Mouse (Mus musculus): ENCODE results near the gene Isca1. TPM values are rescaled to one million over a fixed set of nuclear protein-coding genes. Genes with fewer than 3 reads are reported as not detected.
"Not testable (repeated sequence)": the region's sequence is repeated elsewhere in the genome, so short reads cannot be mapped to it uniquely, and the experiment has no call there.

Gene Isca1
- total and polyA plus RNA-seq, 2 experiments from 2014 or later = 94.0 to 159 TPM

DNA sequence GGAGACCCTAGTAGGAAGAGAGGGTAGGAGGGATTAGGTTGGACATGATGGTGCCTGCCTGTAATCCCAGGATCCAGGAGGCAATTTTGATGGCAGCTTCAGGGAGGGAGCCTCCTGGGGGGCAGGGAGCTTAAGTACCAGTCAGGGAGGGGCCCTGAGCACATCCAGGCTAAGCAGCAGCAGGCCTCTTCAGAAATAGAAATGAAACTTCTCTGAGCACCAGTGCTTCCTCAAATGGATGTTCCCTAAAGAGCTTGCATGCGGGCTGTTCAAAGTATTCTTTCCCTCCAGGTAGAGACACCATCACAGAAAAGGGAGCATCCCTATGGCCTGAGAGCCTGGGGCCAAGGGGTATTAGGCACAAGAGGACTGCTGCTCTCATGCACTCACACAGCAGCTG is 28.7 kb upstream of the Isca1 start:
- Histone ChIP-seq H3K9me3 (ENCODE audit: low read length) (no peaks in the 10 kb centered on the region), H3K4me2 (ENCODE audit: low read depth, low read length, poor library complexity, severe bottlenecking) (no peak overlapping the region), H3K9ac (replicated peaks; ENCODE audit: low read length, poor library complexity, severe bottlenecking) (no peak overlapping the region), H3K27me3 (ENCODE audit: insufficient read depth, low read length) (no peaks in the 10 kb centered on the region), H3K36me3 (ENCODE audit: insufficient read depth, low read length) (peaks cover 89% of the 10 kb centered on the region), H3K4me3 (ENCODE audit: low read depth, low read length) (no peak overlapping the region), H3K4me1 (ENCODE audit: insufficient read depth, low read length) (no peaks in the 10 kb centered on the region), H3K27ac (ENCODE audit: low read depth, low read length) (no peak overlapping the region)
- TF ChIP-seq CTCF (IDR thresholded peaks at IDR 0.05) = no peak
- no peak for ATAC-seq (ENCODE audit: low FRiP score)
- no peak for DNase-seq (ENCODE audit: low spot score)
- WGBS = 95% methylated on average over 1 of the region's 1 CpGs

DNA sequence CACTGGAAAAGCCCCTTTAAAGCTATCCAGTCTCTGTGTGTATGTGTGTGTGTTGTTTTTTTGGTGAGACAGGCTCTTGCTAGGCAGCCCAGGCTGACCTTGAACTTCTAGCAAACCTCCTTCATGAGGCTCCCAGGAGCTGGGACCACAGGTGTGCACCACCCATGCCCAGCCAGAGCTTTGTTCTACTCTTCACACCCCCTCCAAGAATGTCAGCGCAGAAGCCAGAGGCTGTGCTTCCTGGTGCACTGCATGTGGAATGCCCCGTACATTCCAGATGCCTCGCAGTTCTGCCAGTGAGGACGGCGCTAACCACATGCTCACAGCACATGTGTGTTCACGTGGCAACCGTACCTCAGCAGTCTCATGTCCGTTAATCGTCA is 26.8 kb upstream of the Isca1 start:
- Histone ChIP-seq H3K36me3 (ENCODE audit: insufficient read depth, low read length) (peaks cover 86% of the 10 kb centered on the region), H3K4me2 (ENCODE audit: low read depth, low read length, poor library complexity, severe bottlenecking) (no peak overlapping the region), H3K9ac (replicated peaks; ENCODE audit: low read length, poor library complexity, severe bottlenecking) (no peak overlapping the region), H3K9me3 (ENCODE audit: low read length) (no peaks in the 10 kb centered on the region), H3K27ac (ENCODE audit: low read depth, low read length) (no peak overlapping the region), H3K4me1 (ENCODE audit: insufficient read depth, low read length) (no peaks in the 10 kb centered on the region), H3K27me3 (ENCODE audit: insufficient read depth, low read length) (no peaks in the 10 kb centered on the region), H3K4me3 (ENCODE audit: low read depth, low read length) (no peak overlapping the region)
- ATAC-seq (ENCODE audit: low FRiP score) (no peak), DNase-seq (ENCODE audit: low spot score) (no peak)
- TF ChIP-seq CTCF (IDR thresholded peaks at IDR 0.05) = no peak
- 94% methylated on average over 9 of the region's 9 CpGs for WGBS

DNA sequence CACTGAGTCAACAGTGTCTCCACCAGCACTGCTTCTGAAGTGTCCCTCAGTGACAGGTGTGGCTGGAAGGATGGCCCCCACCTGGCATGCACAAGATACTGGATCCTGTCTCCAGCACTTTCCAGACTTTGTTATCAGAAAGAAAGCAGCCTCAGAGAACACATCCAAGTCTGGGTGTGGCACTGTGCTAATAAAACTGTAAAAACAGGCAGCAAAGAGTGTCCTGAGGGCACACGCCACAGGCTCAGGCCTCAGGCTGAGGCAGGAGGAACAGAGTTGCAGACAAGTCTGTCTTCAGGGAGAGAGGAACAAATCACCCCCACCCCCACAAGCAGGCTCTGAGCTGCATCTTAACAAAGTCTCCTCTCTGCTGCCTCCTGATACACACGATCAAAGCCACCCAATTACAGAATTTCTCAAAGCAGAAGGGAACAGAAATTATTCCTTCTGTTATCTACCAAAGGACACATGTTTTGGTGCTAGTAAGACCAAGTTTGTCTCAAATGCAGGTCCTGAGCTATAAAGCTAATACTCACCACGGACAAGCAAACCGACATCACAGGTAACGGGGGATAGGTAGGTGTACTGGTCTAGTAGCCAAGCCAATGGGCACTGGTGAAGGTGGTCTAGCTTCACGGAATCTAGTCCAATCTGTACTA is 26.3 kb upstream of the Isca1 start:
- DNase-seq (ENCODE audit: low spot score) = no peak
- Histone ChIP-seq H3K4me2 (ENCODE audit: low read depth, low read length, poor library complexity, severe bottlenecking) (no peak overlapping the region), H3K36me3 (ENCODE audit: insufficient read depth, low read length) (peaks cover 87% of the 10 kb centered on the region), H3K4me1 (ENCODE audit: insufficient read depth, low read length) (no peaks in the 10 kb centered on the region), H3K4me3 (ENCODE audit: low read depth, low read length) (no peak overlapping the region), H3K27me3 (ENCODE audit: insufficient read depth, low read length) (no peaks in the 10 kb centered on the region), H3K9me3 (ENCODE audit: low read length) (no peaks in the 10 kb centered on the region), H3K9ac (replicated peaks; ENCODE audit: low read length, poor library complexity, severe bottlenecking) (no peak overlapping the region), H3K27ac (ENCODE audit: low read depth, low read length) (no peak overlapping the region)
- TF ChIP-seq CTCF (IDR thresholded peaks at IDR 0.05) = no peak
- no peak for ATAC-seq (ENCODE audit: low FRiP score)
- 97% methylated on average over 6 of the region's 6 CpGs for WGBS

DNA sequence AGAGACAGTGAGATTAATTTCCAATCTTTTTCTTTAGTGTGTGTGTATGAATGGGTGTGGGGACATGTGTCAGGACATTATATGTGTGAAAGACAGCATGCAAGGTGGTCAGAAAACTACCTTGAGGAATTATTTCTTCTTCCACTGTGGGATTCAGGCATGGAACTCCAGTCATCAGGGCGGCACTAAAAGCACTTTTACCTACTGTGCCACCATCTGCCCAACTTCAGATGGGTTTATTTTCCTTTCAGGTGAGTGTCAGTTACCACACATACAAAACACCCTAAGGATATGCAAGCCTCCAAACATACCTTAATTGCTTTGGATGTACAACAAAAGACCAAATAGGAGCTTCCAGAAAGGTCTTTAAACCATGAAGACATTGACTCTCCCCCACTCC is 25.2 kb upstream of the Isca1 start:
- no peak for ATAC-seq (ENCODE audit: low FRiP score)
- TF ChIP-seq CTCF (IDR thresholded peaks at IDR 0.05) = no peak
- no peaks in the 10 kb centered on the region for H3K27me3 ChIP-seq (ENCODE audit: insufficient read depth, low read length)
- H3K4me2 ChIP-seq (ENCODE audit: low read depth, low read length, poor library complexity, severe bottlenecking) = no peak overlapping the region
- H3K9ac ChIP-seq (replicated peaks; ENCODE audit: low read length, poor library complexity, severe bottlenecking) = no peak overlapping the region
- H3K27ac ChIP-seq (ENCODE audit: low read depth, low read length) = no peak overlapping the region
- no peaks in the 10 kb centered on the region for H3K9me3 ChIP-seq (ENCODE audit: low read length)
- H3K4me3 ChIP-seq (ENCODE audit: low read depth, low read length) = no peak overlapping the region
- 95% methylated on average over 1 of the region's 1 CpGs for WGBS
- no peaks in the 10 kb centered on the region for H3K4me1 ChIP-seq (ENCODE audit: insufficient read depth, low read length)
- H3K36me3 ChIP-seq (ENCODE audit: insufficient read depth, low read length) = peaks cover 85% of the 10 kb centered on the region
- DNase-seq (ENCODE audit: low spot score) = no peak

DNA sequence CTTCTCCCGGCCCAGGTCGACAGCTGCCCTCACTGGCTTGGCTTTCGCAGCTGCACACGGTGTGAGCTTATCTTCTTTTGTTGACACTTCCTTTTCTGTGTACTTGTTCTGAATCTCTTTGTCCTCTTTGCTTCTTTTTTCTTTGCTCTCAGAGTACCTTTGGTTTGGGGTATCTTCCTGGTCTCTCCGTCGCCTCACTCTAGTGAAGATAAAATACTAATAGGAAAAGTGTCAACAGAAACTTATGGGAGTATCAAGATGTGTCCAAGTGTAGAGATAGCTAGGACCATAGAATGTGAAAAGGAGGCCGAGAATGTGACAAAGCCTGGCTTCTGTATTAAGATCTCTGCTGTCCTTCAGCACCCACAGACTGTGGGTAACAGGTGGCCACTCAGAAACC is 12.5 kb upstream of the Isca1 start, which contains the start of gene Gm49354:
Gene Gm49354 (minus strand): TSS at position 101 of the 400 bp plus-strand sequence.
- no peak for TF ChIP-seq CTCF (IDR thresholded peaks at IDR 0.05)
- Histone ChIP-seq H3K27ac (ENCODE audit: low read depth, low read length) (no peak within 1 kb of the TSS), H3K4me2 (ENCODE audit: low read depth, low read length, poor library complexity, severe bottlenecking) (no peak within 1 kb of the TSS), H3K36me3 (ENCODE audit: insufficient read depth, low read length) (peaks cover 85% of the 10 kb centered on the region), H3K4me3 (ENCODE audit: low read depth, low read length) (no peak within 1 kb of the TSS), H3K9me3 (ENCODE audit: low read length) (no peaks in the 10 kb centered on the region), H3K27me3 (ENCODE audit: insufficient read depth, low read length) (no peaks in the 10 kb centered on the region), H3K4me1 (ENCODE audit: insufficient read depth, low read length) (no peaks in the 10 kb centered on the region), H3K9ac (replicated peaks; ENCODE audit: low read length, poor library complexity, severe bottlenecking) (no peak within 1 kb of the TSS)
- ATAC-seq (ENCODE audit: low FRiP score) (no peak), DNase-seq (ENCODE audit: low spot score) (no peak)
- WGBS = 91% methylated on average over 7 of the region's 7 CpGs

DNA sequence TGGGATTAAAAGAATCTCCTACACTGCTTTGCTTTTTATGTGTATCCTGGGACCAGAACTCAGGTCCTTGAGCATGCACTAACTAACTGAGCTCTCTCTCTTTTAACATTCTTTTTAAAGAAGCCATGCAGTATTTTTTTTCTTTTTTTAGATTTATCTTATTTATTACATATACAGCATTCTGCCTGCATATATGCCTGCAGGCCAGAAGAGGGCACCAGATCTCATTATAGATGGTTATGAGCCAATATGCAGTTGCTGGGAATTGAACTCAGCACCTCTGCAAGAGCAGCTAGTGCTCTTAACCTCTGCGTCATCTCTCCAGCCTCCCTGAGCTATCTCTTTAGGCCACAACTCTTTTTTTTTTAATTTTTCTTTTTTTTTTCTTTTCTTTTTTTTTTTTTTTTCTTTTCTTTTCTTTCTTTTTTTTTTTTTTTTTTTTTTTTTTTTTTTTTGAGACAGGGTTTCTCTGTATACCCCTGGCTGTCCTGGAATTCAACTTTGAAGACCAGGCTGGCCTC is 10.2 kb upstream of the Isca1 start:
- H3K9ac ChIP-seq (replicated peaks; ENCODE audit: low read length, poor library complexity, severe bottlenecking); DNase-seq (ENCODE audit: low spot score); H3K4me2 ChIP-seq (ENCODE audit: low read depth, low read length, poor library complexity, severe bottlenecking); H3K4me1 ChIP-seq (ENCODE audit: insufficient read depth, low read length); H3K27ac ChIP-seq (ENCODE audit: low read depth, low read length); H3K9me3 ChIP-seq (ENCODE audit: low read length); H3K27me3 ChIP-seq (ENCODE audit: insufficient read depth, low read length); ATAC-seq (ENCODE audit: low FRiP score); H3K4me3 ChIP-seq (ENCODE audit: low read depth, low read length): not testable (repeated sequence)
- H3K36me3 ChIP-seq (ENCODE audit: insufficient read depth, low read length) = peaks cover 78% of the 10 kb centered on the region
- peak; percentile 33 for TF ChIP-seq CTCF (IDR thresholded peaks at IDR 0.05)
- 93% methylated on average over 1 of the region's 1 CpGs for WGBS
